Mouse (Mus musculus): ENCODE data around the gene Zcchc10.
A peak's percentile ranks its signal among the peaks of the same experiment; 100 is the strongest.
"Not testable (repeated sequence)": the region's sequence is repeated elsewhere in the genome, so short reads cannot be mapped to it uniquely, and the experiment has no call there.

The Zcchc10 gene

GRCm38 (mm10) chr11:53324512-53324968 is at the start of gene Zcchc10:
Zcchc10 (plus strand) TSS chr11:53324679.
- peak; percentile 94 for DNase-seq (ENCODE audit: low read depth, low spot score)

GRCm38 (mm10) chr11:53275358-53275757 is 49.1 kb upstream of the Zcchc10 start:
- no peak for DNase-seq (ENCODE audit: low read depth, low spot score)

GRCm38 (mm10) chr11:53278411-53278810 is 46.1 kb upstream of the Zcchc10 start:
- no peak for DNase-seq (ENCODE audit: low read depth, low spot score)

- DNase-seq (ENCODE audit: low read depth, low spot score): no peak
These were observed 38.6 kb upstream of the Zcchc10 start for GRCm38 (mm10) chr11:53285885-53286284.

- DNase-seq (ENCODE audit: low read depth, low spot score): not testable (repeated sequence)
These were observed 34.3 kb upstream of the Zcchc10 start for GRCm38 (mm10) chr11:53290187-53290586.

- DNase-seq (ENCODE audit: low read depth, low spot score): no peak
These were observed 33.6 kb upstream of the Zcchc10 start for GRCm38 (mm10) chr11:53290871-53291270.

- no peak for DNase-seq (ENCODE audit: low read depth, low spot score)
These were observed 30.0 kb upstream of the Zcchc10 start for GRCm38 (mm10) chr11:53294441-53294840.

- DNase-seq (ENCODE audit: low read depth, low spot score): no peak
These were observed 27.6 kb upstream of the Zcchc10 start for GRCm38 (mm10) chr11:53296880-53297279.

GRCm38 (mm10) chr11:53297947-53298860 is 26.3 kb upstream of the Zcchc10 start:
- no peak for DNase-seq (ENCODE audit: low read depth, low spot score)

- DNase-seq (ENCODE audit: low read depth, low spot score): peak; percentile 65
These were observed 24.7 kb upstream of the Zcchc10 start for GRCm38 (mm10) chr11:53299551-53300329.

- peak; percentile 99 for DNase-seq (ENCODE audit: low read depth, low spot score)
These were observed 23.9 kb upstream of the Zcchc10 start, which contains the start of gene Hspa4 for GRCm38 (mm10) chr11:53300330-53301166. Hspa4 (minus strand) TSS chr11:53300457.

- DNase-seq (ENCODE audit: low read depth, low spot score): no peak
These were observed 23.3 kb upstream of the Zcchc10 start for GRCm38 (mm10) chr11:53301167-53301515.

GRCm38 (mm10) chr11:53304044-53304840 is 20.2 kb upstream of the Zcchc10 start:
- no peak for DNase-seq (ENCODE audit: low read depth, low spot score)

GRCm38 (mm10) chr11:53306965-53307364 is 17.5 kb upstream of the Zcchc10 start:
- DNase-seq (ENCODE audit: low read depth, low spot score): peak; percentile 85

- peak; percentile 63 for DNase-seq (ENCODE audit: low read depth, low spot score)
These were observed 16.9 kb upstream of the Zcchc10 start for GRCm38 (mm10) chr11:53307558-53308065.

GRCm38 (mm10) chr11:53308251-53308864 is 16.1 kb upstream of the Zcchc10 start:
- DNase-seq (ENCODE audit: low read depth, low spot score): peak; percentile 87

- DNase-seq (ENCODE audit: low read depth, low spot score): peak; percentile 99
These were observed 15.6 kb upstream of the Zcchc10 start for GRCm38 (mm10) chr11:53308884-53309310.

GRCm38 (mm10) chr11:53311385-53311784 is 13.1 kb upstream of the Zcchc10 start:
- no peak for DNase-seq (ENCODE audit: low read depth, low spot score)

GRCm38 (mm10) chr11:53312823-53313222 is 11.7 kb upstream of the Zcchc10 start:
- DNase-seq (ENCODE audit: low read depth, low spot score): not testable (repeated sequence)

GRCm38 (mm10) chr11:53314770-53315173 is 9.7 kb upstream of the Zcchc10 start:
- peak; percentile 45 for DNase-seq (ENCODE audit: low read depth, low spot score)
